Mouse (Mus musculus): ENCODE measurements around the gene Tnni3k.

DNA sequence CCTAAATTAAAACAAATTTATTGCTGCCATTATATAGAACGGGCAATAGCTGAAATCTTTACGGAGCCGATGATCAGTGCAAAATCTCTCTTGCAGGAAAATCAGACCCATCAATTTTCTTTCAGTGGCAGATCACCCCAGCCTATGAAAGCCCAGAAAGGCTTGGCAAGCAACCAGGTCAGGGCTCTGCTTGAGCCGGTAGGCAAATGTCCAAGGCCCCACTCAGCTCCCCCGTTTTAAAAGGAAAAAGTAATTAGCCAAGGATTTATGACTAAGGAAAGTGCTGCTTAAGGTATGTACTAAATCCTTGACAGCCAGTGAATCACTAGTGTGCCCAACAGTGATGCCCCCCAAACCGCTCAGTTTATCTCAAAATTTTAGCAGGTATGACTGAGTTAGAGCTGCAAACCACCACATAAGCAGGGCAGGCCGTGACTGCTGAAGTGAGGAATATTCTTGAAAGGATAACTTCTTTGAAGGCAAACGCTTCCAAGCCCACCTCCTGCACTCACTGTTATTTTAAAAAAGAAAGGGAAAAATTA, 254.2 kb downstream of the Tnni3k start:
- TF ChIP-seq CTCF (IDR thresholded peaks at IDR 0.05; ENCODE audit: borderline replicate concordance, insufficient read depth, low read length) (no peak), POLR2A (IDR thresholded peaks at IDR 0.05; ENCODE audit: low read depth, low read length) (no peak)
